Mouse (Mus musculus): ENCODE measurements at regions not wholly inside any gene's neighbourhood (a gene's known extent, or its start where the extent isn't known, plus 50 kb on each side); places are given as distances from the start of the nearest gene placed in this dataset.

GRCm38 (mm10) chr10:96305701-96306100 is 169.3 kb downstream of the Gm5426 start:
- no peak for ATAC-seq (replicated peaks; ENCODE audit: low FRiP score, poor library complexity, severe bottlenecking)

- ATAC-seq (replicated peaks; ENCODE audit: low FRiP score, poor library complexity, severe bottlenecking), result no peak
Measured at GRCm38 (mm10) chr10:96308713-96309445, 172.5 kb downstream of the Gm5426 start.

- no peak for ATAC-seq (replicated peaks; ENCODE audit: low FRiP score, poor library complexity, severe bottlenecking)
Measured at GRCm38 (mm10) chr10:96309766-96310165, 173.4 kb downstream of the Gm5426 start.

- no peak for ATAC-seq (replicated peaks; ENCODE audit: low FRiP score, poor library complexity, severe bottlenecking)
Measured at GRCm38 (mm10) chr10:96325297-96325696, 188.9 kb downstream of the Gm5426 start.

- no peak for ATAC-seq (replicated peaks; ENCODE audit: low FRiP score, poor library complexity, severe bottlenecking)
Measured at GRCm38 (mm10) chr10:96330639-96331487, 194.5 kb downstream of the Gm5426 start.

GRCm38 (mm10) chr10:96332731-96333201 is 196.4 kb downstream of the Gm5426 start:
- no peak for ATAC-seq (replicated peaks; ENCODE audit: low FRiP score, poor library complexity, severe bottlenecking)

- ATAC-seq (replicated peaks; ENCODE audit: low FRiP score, poor library complexity, severe bottlenecking), result no peak
Measured at GRCm38 (mm10) chr10:96333224-96333623, 196.8 kb downstream of the Gm5426 start.

GRCm38 (mm10) chr10:96336271-96336670 is 199.9 kb downstream of the Gm5426 start:
- no peak for ATAC-seq (replicated peaks; ENCODE audit: low FRiP score, poor library complexity, severe bottlenecking)

GRCm38 (mm10) chr10:96337088-96337666 is 200.8 kb downstream of the Gm5426 start:
- no peak for ATAC-seq (replicated peaks; ENCODE audit: low FRiP score, poor library complexity, severe bottlenecking)

GRCm38 (mm10) chr10:96337797-96338608 is 201.6 kb downstream of the Gm5426 start:
- no peak for ATAC-seq (replicated peaks; ENCODE audit: low FRiP score, poor library complexity, severe bottlenecking)

GRCm38 (mm10) chr10:96338609-96338978 is 202.2 kb downstream of the Gm5426 start:
- no peak for ATAC-seq (replicated peaks; ENCODE audit: low FRiP score, poor library complexity, severe bottlenecking)

GRCm38 (mm10) chr10:96342476-96342875 is 206.1 kb downstream of the Gm5426 start:
- no peak for ATAC-seq (replicated peaks; ENCODE audit: low FRiP score, poor library complexity, severe bottlenecking)

GRCm38 (mm10) chr10:96343666-96344065 is 207.3 kb downstream of the Gm5426 start:
- ATAC-seq (replicated peaks; ENCODE audit: low FRiP score, poor library complexity, severe bottlenecking), result no peak

GRCm38 (mm10) chr10:96350692-96351091 is 214.3 kb downstream of the Gm5426 start:
- no peak for ATAC-seq (replicated peaks; ENCODE audit: low FRiP score, poor library complexity, severe bottlenecking)

GRCm38 (mm10) chr10:96351320-96351719 is 214.9 kb downstream of the Gm5426 start:
- no peak for ATAC-seq (replicated peaks; ENCODE audit: low FRiP score, poor library complexity, severe bottlenecking)

GRCm38 (mm10) chr10:96356980-96357624 is 220.7 kb downstream of the Gm5426 start:
- ATAC-seq (replicated peaks; ENCODE audit: low FRiP score, poor library complexity, severe bottlenecking), result no peak

- ATAC-seq (replicated peaks; ENCODE audit: low FRiP score, poor library complexity, severe bottlenecking), result no peak
Measured at GRCm38 (mm10) chr10:96357632-96358031, 221.2 kb downstream of the Gm5426 start.

GRCm38 (mm10) chr10:96358984-96359383 is 222.6 kb downstream of the Gm5426 start:
- ATAC-seq (replicated peaks; ENCODE audit: low FRiP score, poor library complexity, severe bottlenecking), result no peak

GRCm38 (mm10) chr10:96362211-96362610 is 225.8 kb downstream of the Gm5426 start:
- no peak for ATAC-seq (replicated peaks; ENCODE audit: low FRiP score, poor library complexity, severe bottlenecking)
